Mouse (Mus musculus): ENCODE measurements at regions not wholly inside any gene's neighbourhood (a gene's known extent, or its start where the extent isn't known, plus 50 kb on each side); places are given as distances from the start of the nearest gene placed in this dataset.
A peak's percentile ranks its signal among the peaks of the same experiment; 100 is the strongest.

- DNase-seq (ENCODE audit: low read depth, low spot score): no peak
Observed at GRCm38 (mm10) chr4:12627158-12627871, 455.5 kb upstream of the Fam92a start.

GRCm38 (mm10) chr4:12620756-12621270, 449.0 kb upstream of the Fam92a start:
- no peak for DNase-seq (ENCODE audit: low read depth, low spot score)

- DNase-seq (ENCODE audit: low read depth, low spot score): no peak
Observed at GRCm38 (mm10) chr4:12620059-12620755, 448.4 kb upstream of the Fam92a start.

- DNase-seq (ENCODE audit: low read depth, low spot score): no peak
Observed at GRCm38 (mm10) chr4:12616665-12617064, 444.9 kb upstream of the Fam92a start.

GRCm38 (mm10) chr4:12611511-12611910, 439.7 kb upstream of the Fam92a start:
- DNase-seq (ENCODE audit: low read depth, low spot score): no peak

GRCm38 (mm10) chr4:12601165-12601919, 429.5 kb upstream of the Fam92a start:
- no peak for DNase-seq (ENCODE audit: low read depth, low spot score)

- peak; percentile 46 for DNase-seq (ENCODE audit: low read depth, low spot score)
Observed at GRCm38 (mm10) chr4:12595801-12596515, 424.1 kb upstream of the Fam92a start.

GRCm38 (mm10) chr4:12592973-12593372, 421.2 kb upstream of the Fam92a start:
- no peak for DNase-seq (ENCODE audit: low read depth, low spot score)

GRCm38 (mm10) chr4:12578102-12578501, 406.3 kb upstream of the Fam92a start:
- DNase-seq (ENCODE audit: low read depth, low spot score): no peak

- DNase-seq (ENCODE audit: low read depth, low spot score): no peak
Observed at GRCm38 (mm10) chr4:12571881-12572280, 400.1 kb upstream of the Fam92a start.

GRCm38 (mm10) chr4:12570689-12571088, 398.9 kb upstream of the Fam92a start:
- DNase-seq (ENCODE audit: low read depth, low spot score): no peak

- DNase-seq (ENCODE audit: low read depth, low spot score): peak; percentile 22
Observed at GRCm38 (mm10) chr4:12567643-12568042, 395.8 kb upstream of the Fam92a start.

- no peak for DNase-seq (ENCODE audit: low read depth, low spot score)
Observed at GRCm38 (mm10) chr4:12563016-12563415, 391.2 kb upstream of the Fam92a start.

- DNase-seq (ENCODE audit: low read depth, low spot score): no peak
Observed at GRCm38 (mm10) chr4:12560546-12560945, 388.7 kb upstream of the Fam92a start.

GRCm38 (mm10) chr4:12560015-12560414, 388.2 kb upstream of the Fam92a start:
- no peak for DNase-seq (ENCODE audit: low read depth, low spot score)

- no peak for DNase-seq (ENCODE audit: low read depth, low spot score)
Observed at GRCm38 (mm10) chr4:12557105-12557504, 385.3 kb upstream of the Fam92a start.

GRCm38 (mm10) chr4:12549265-12549664, 377.4 kb upstream of the Fam92a start:
- DNase-seq (ENCODE audit: low read depth, low spot score): no peak

GRCm38 (mm10) chr4:12543906-12544305, 372.1 kb upstream of the Fam92a start:
- DNase-seq (ENCODE audit: low read depth, low spot score): no peak

- DNase-seq (ENCODE audit: low read depth, low spot score): no peak
Observed at GRCm38 (mm10) chr4:12541508-12541907, 369.7 kb upstream of the Fam92a start.

GRCm38 (mm10) chr4:12539184-12539791, 367.5 kb upstream of the Fam92a start:
- no peak for DNase-seq (ENCODE audit: low read depth, low spot score)

- DNase-seq (ENCODE audit: low read depth, low spot score): peak; percentile 67
Observed at GRCm38 (mm10) chr4:12538694-12539121, 366.9 kb upstream of the Fam92a start.

Data from mesoderm, embryonic 11.5 days (tissue).